Mouse (Mus musculus): ENCODE measurements around the gene Ago3. TPM values are rescaled to one million over a fixed set of nuclear protein-coding genes. Genes with fewer than 3 reads are reported as not detected.
A peak's percentile ranks its signal among the peaks of the same experiment; 100 is the strongest.

Gene Ago3
- polyA plus RNA-seq, 1 experiment = 20.7 TPM

- Histone ChIP-seq H3K4me1 (ENCODE audit: control insufficient read depth, insufficient read depth, low read length) (no peaks in the 10 kb centered on the region), H3K36me3 (ENCODE audit: control insufficient read depth, insufficient read depth, low read length, poor library complexity, severe bottlenecking) (peaks cover 4% of the 10 kb centered on the region; the same call in 1 of the 2 replicates), H3K27me3 (ENCODE audit: control insufficient read depth, insufficient read depth, low read length, poor library complexity, severe bottlenecking) (no peaks in the 10 kb centered on the region), H3K27ac (ENCODE audit: insufficient read depth, low read length) (no peak overlapping the region), H3K4me3 (ENCODE audit: low read depth, low read length) (no peak overlapping the region), H3K9me3 (replicated peaks; ENCODE audit: control insufficient read depth, insufficient read depth, low read length, poor library complexity, severe bottlenecking) (no peaks in the 10 kb centered on the region), H3K9ac (ENCODE audit: low read depth, poor library complexity, severe bottlenecking) (no peak overlapping the region)
- TF ChIP-seq POLR2A (IDR thresholded peaks at IDR 0.05; ENCODE audit: insufficient read depth, low read length) (no peak), EP300 (IDR thresholded peaks at IDR 0.05; ENCODE audit: insufficient read depth, low read depth, low read length) (no peak), CTCF (IDR thresholded peaks at IDR 0.05; ENCODE audit: low read depth, low read length) (no peak)
These were observed 4.7 kb upstream of the Ago3 start for GRCm38 (mm10) chr4:126434094-126434493.

GRCm38 (mm10) chr4:126433175-126433574, 3.8 kb upstream of the Ago3 start:
- Histone ChIP-seq H3K4me3 (ENCODE audit: low read depth, low read length) (no peak overlapping the region), H3K9ac (ENCODE audit: low read depth, poor library complexity, severe bottlenecking) (no peak overlapping the region), H3K36me3 (ENCODE audit: control insufficient read depth, insufficient read depth, low read length, poor library complexity, severe bottlenecking) (0 out of 2 replicates have a peak, but pooled peaks cover 2% of the 10 kb centered on the region), H3K9me3 (replicated peaks; ENCODE audit: control insufficient read depth, insufficient read depth, low read length, poor library complexity, severe bottlenecking) (no peaks in the 10 kb centered on the region), H3K4me1 (ENCODE audit: control insufficient read depth, insufficient read depth, low read length) (no peaks in the 10 kb centered on the region), H3K27ac (ENCODE audit: insufficient read depth, low read length) (no peak overlapping the region), H3K27me3 (ENCODE audit: control insufficient read depth, insufficient read depth, low read length, poor library complexity, severe bottlenecking) (no peaks in the 10 kb centered on the region)
- TF ChIP-seq CTCF (IDR thresholded peaks at IDR 0.05; ENCODE audit: low read depth, low read length) = no peak
- TF ChIP-seq EP300 (IDR thresholded peaks at IDR 0.05; ENCODE audit: insufficient read depth, low read depth, low read length) = no peak
- TF ChIP-seq POLR2A (IDR thresholded peaks at IDR 0.05; ENCODE audit: insufficient read depth, low read length) = no peak

GRCm38 (mm10) chr4:126431746-126432145, 2.4 kb upstream of the Ago3 start:
- TF ChIP-seq EP300 (IDR thresholded peaks at IDR 0.05; ENCODE audit: insufficient read depth, low read depth, low read length) (no peak), CTCF (IDR thresholded peaks at IDR 0.05; ENCODE audit: low read depth, low read length) (no peak), POLR2A (IDR thresholded peaks at IDR 0.05; ENCODE audit: insufficient read depth, low read length) (no peak)
- Histone ChIP-seq H3K4me3 (ENCODE audit: low read depth, low read length) (no peak overlapping the region), H3K27me3 (ENCODE audit: control insufficient read depth, insufficient read depth, low read length, poor library complexity, severe bottlenecking) (no peaks in the 10 kb centered on the region), H3K4me1 (ENCODE audit: control insufficient read depth, insufficient read depth, low read length) (no peaks in the 10 kb centered on the region), H3K9ac (ENCODE audit: low read depth, poor library complexity, severe bottlenecking) (no peak overlapping the region), H3K27ac (ENCODE audit: insufficient read depth, low read length) (no peak overlapping the region), H3K36me3 (ENCODE audit: control insufficient read depth, insufficient read depth, low read length, poor library complexity, severe bottlenecking) (0 out of 2 replicates have a peak, but pooled peaks cover 2% of the 10 kb centered on the region), H3K9me3 (replicated peaks; ENCODE audit: control insufficient read depth, insufficient read depth, low read length, poor library complexity, severe bottlenecking) (no peaks in the 10 kb centered on the region)

- Histone ChIP-seq H3K9ac (ENCODE audit: low read depth, poor library complexity, severe bottlenecking) (peak overlapping the region; percentile 60), H3K9me3 (replicated peaks; ENCODE audit: control insufficient read depth, insufficient read depth, low read length, poor library complexity, severe bottlenecking) (no peaks in the 10 kb centered on the region), H3K27ac (ENCODE audit: insufficient read depth, low read length) (no peak overlapping the region), H3K27me3 (ENCODE audit: control insufficient read depth, insufficient read depth, low read length, poor library complexity, severe bottlenecking) (no peaks in the 10 kb centered on the region), H3K36me3 (ENCODE audit: control insufficient read depth, insufficient read depth, low read length, poor library complexity, severe bottlenecking) (no peaks in the 10 kb centered on the region), H3K4me1 (ENCODE audit: control insufficient read depth, insufficient read depth, low read length) (no peaks in the 10 kb centered on the region), H3K4me3 (ENCODE audit: low read depth, low read length) (peak overlapping the region; percentile 95)
- no peak for TF ChIP-seq POLR2A (IDR thresholded peaks at IDR 0.05; ENCODE audit: insufficient read depth, low read length)
- TF ChIP-seq EP300 (IDR thresholded peaks at IDR 0.05; ENCODE audit: insufficient read depth, low read depth, low read length) = no peak
- TF ChIP-seq CTCF (IDR thresholded peaks at IDR 0.05; ENCODE audit: low read depth, low read length) = no peak
These were observed 542 bp downstream of the Ago3 start for GRCm38 (mm10) chr4:126428682-126429346.

GRCm38 (mm10) chr4:126423866-126424265, 5.5 kb downstream of the Ago3 start:
- TF ChIP-seq POLR2A (IDR thresholded peaks at IDR 0.05; ENCODE audit: insufficient read depth, low read length) (no peak), CTCF (IDR thresholded peaks at IDR 0.05; ENCODE audit: low read depth, low read length) (no peak), EP300 (IDR thresholded peaks at IDR 0.05; ENCODE audit: insufficient read depth, low read depth, low read length) (no peak)
- H3K9ac ChIP-seq (ENCODE audit: low read depth, poor library complexity, severe bottlenecking) = no peak overlapping the region
- no peaks in the 10 kb centered on the region for H3K9me3 ChIP-seq (replicated peaks; ENCODE audit: control insufficient read depth, insufficient read depth, low read length, poor library complexity, severe bottlenecking)

GRCm38 (mm10) chr4:126415707-126416106, 13.6 kb downstream of the Ago3 start:
- Histone ChIP-seq H3K9ac (ENCODE audit: low read depth, poor library complexity, severe bottlenecking) (no peak overlapping the region), H3K27me3 (ENCODE audit: control insufficient read depth, insufficient read depth, low read length, poor library complexity, severe bottlenecking) (no peaks in the 10 kb centered on the region), H3K4me1 (ENCODE audit: control insufficient read depth, insufficient read depth, low read length) (no peaks in the 10 kb centered on the region), H3K9me3 (replicated peaks; ENCODE audit: control insufficient read depth, insufficient read depth, low read length, poor library complexity, severe bottlenecking) (no peaks in the 10 kb centered on the region), H3K4me3 (ENCODE audit: low read depth, low read length) (no peak overlapping the region), H3K27ac (ENCODE audit: insufficient read depth, low read length) (no peak overlapping the region), H3K36me3 (ENCODE audit: control insufficient read depth, insufficient read depth, low read length, poor library complexity, severe bottlenecking) (no peaks in the 10 kb centered on the region)
- TF ChIP-seq EP300 (IDR thresholded peaks at IDR 0.05; ENCODE audit: insufficient read depth, low read depth, low read length) (no peak), POLR2A (IDR thresholded peaks at IDR 0.05; ENCODE audit: insufficient read depth, low read length) (no peak), CTCF (IDR thresholded peaks at IDR 0.05; ENCODE audit: low read depth, low read length) (no peak)

More at GRCm38 (mm10) chr4:126423866-126424265, 5.5 kb downstream of the Ago3 start:
- no peaks in the 10 kb centered on the region for H3K4me1 ChIP-seq (ENCODE audit: control insufficient read depth, insufficient read depth, low read length)
- H3K27ac ChIP-seq (ENCODE audit: insufficient read depth, low read length) = no peak overlapping the region
- no peaks in the 10 kb centered on the region for H3K27me3 ChIP-seq (ENCODE audit: control insufficient read depth, insufficient read depth, low read length, poor library complexity, severe bottlenecking)
- no peak overlapping the region for H3K4me3 ChIP-seq (ENCODE audit: low read depth, low read length)
- no peaks in the 10 kb centered on the region for H3K36me3 ChIP-seq (ENCODE audit: control insufficient read depth, insufficient read depth, low read length, poor library complexity, severe bottlenecking)
